Mouse (Mus musculus) CD4-positive naive resting alpha-beta T cell, adult 76 days (primary cell): ENCODE results near the gene Pabpc6. TPM values are rescaled to one million over a fixed set of nuclear protein-coding genes. Genes with fewer than 3 reads are reported as not detected.

ENCODE experiments used
- total RNA-seq: library from RNA; stranded (reverse); gene quantifications from one replicate; pipeline ENCODE4 v1.2.4, GENCODE M21; 2023

Gene Pabpc6
- total RNA-seq = not detected

DNA sequence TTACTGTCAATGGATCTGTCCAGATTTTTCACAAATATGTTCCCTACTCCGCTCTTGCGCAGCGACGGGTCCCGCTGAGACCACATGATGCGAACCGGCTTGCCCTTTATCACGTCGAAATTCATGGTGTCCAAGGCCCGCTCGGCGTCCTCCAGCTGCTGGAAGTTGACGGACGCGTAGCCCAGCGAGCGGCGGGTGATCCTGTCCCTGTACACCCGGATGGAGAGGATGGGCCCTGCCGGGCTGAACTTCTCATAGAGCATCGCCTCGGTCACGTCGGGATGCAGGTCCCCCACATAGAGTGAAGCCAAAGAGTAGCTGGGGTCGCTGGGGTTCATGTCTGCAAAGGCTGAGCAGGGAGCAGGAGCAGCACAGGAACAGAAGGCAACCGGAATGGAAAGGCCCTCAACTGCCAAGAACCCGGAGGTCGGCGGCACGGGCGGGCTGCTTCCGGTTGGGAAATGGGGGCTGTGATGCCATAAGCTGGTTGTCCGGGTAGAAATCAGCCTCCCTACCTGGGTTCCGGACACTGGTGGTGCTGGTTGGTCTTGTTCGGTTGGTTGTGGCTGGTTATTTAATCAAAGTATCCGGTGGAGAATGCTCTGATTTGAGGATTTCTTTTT, at the start of gene Pabpc6:
Gene Pabpc6 (minus strand): TSS at position 435 of the 623 bp plus-strand sequence.

Other genes with a start within 250 kb of the Pabpc6 start
- not detected for gene Gm17728, start 247.7 kb downstream of the Pabpc6 start, total RNA-seq